Mouse (Mus musculus): Measurements from ENCODE around the gene Stard10.

GRCm38 (mm10) chr7:101395471-101395870, 78.6 kb downstream of the Stard10 start:
- TF ChIP-seq CTCF (IDR thresholded peaks at IDR 0.05; ENCODE audit: low read depth) (no peak), EP300 (IDR thresholded peaks at IDR 0.05; ENCODE audit: low read depth) (no peak)

Data from heart, postnatal 0 days (tissue).